Mouse (Mus musculus) CH12.LX (cell line): Measurements from ENCODE around the gene Napb.

Experiments used
- NELFE ChIP-seq: IDR thresholded peaks from 2 replicates; pipeline ENCODE4 v1.6.1; 2011; ENCODE audit warnings: low read depth, low read length, improper control_type of control experiment
- POLR2A ChIP-seq: IDR thresholded peaks from 2 replicates; pipeline ENCODE4 v1.6.1; 2011; ENCODE audit warnings: low read depth, mild to moderate bottlenecking, improper control_type of control experiment, low read length
- SIN3A ChIP-seq: IDR thresholded peaks from 2 replicates; pipeline ENCODE4 v1.6.1; 2012; ENCODE audit warnings: low read length, improper control_type of control experiment, inconsistent platforms

- no peak for TF ChIP-seq NELFE
- TF ChIP-seq SIN3A = no peak
- no peak for TF ChIP-seq POLR2A
Measured at GRCm38 (mm10) chr2:148743846-148744407, 11.7 kb upstream of the Napb start.
